Mouse (Mus musculus): ENCODE data around the gene Fads1.
A peak's percentile ranks its signal among the peaks of the same experiment; 100 is the strongest.

Fads1 gene

GRCm38 (mm10) chr19:10208851-10209250 is 26.2 kb downstream of the Fads1 start:
- DNase-seq (ENCODE audit: low read depth, low spot score) = no peak

GRCm38 (mm10) chr19:10210885-10211284 is 28.2 kb downstream of the Fads1 start:
- DNase-seq (ENCODE audit: low read depth, low spot score) = no peak

GRCm38 (mm10) chr19:10213796-10214471 is 31.2 kb downstream of the Fads1 start:
- DNase-seq (ENCODE audit: low read depth, low spot score) = no peak

- no peak for DNase-seq (ENCODE audit: low read depth, low spot score)
These were observed 33.4 kb downstream of the Fads1 start for GRCm38 (mm10) chr19:10216101-10216500.

GRCm38 (mm10) chr19:10219108-10219507 is 36.4 kb downstream of the Fads1 start:
- no peak for DNase-seq (ENCODE audit: low read depth, low spot score)

GRCm38 (mm10) chr19:10219593-10219992 is 36.9 kb downstream of the Fads1 start:
- DNase-seq (ENCODE audit: low read depth, low spot score) = no peak

GRCm38 (mm10) chr19:10221585-10221984 is 38.9 kb downstream of the Fads1 start:
- DNase-seq (ENCODE audit: low read depth, low spot score) = no peak

GRCm38 (mm10) chr19:10222656-10223055 is 40.0 kb downstream of the Fads1 start:
- no peak for DNase-seq (ENCODE audit: low read depth, low spot score)

- no peak for DNase-seq (ENCODE audit: low read depth, low spot score)
These were observed 40.9 kb downstream of the Fads1 start for GRCm38 (mm10) chr19:10223561-10223960.

GRCm38 (mm10) chr19:10224637-10225453 is 42.2 kb downstream of the Fads1 start:
- DNase-seq (ENCODE audit: low read depth, low spot score) = no peak

GRCm38 (mm10) chr19:10225767-10226166 is 43.1 kb downstream of the Fads1 start:
- no peak for DNase-seq (ENCODE audit: low read depth, low spot score)

GRCm38 (mm10) chr19:10231016-10231415 is 48.3 kb downstream of the Fads1 start:
- DNase-seq (ENCODE audit: low read depth, low spot score) = no peak

GRCm38 (mm10) chr19:10231871-10232270 is 49.2 kb downstream of the Fads1 start:
- DNase-seq (ENCODE audit: low read depth, low spot score) = no peak

GRCm38 (mm10) chr19:10232327-10233017 is 49.8 kb downstream of the Fads1 start:
- no peak for DNase-seq (ENCODE audit: low read depth, low spot score)

GRCm38 (mm10) chr19:10235784-10236565 is 53.3 kb downstream of the Fads1 start:
- no peak for DNase-seq (ENCODE audit: low read depth, low spot score)

GRCm38 (mm10) chr19:10238477-10238876 is 55.8 kb downstream of the Fads1 start:
- DNase-seq (ENCODE audit: low read depth, low spot score) = no peak

- no peak for DNase-seq (ENCODE audit: low read depth, low spot score)
These were observed 56.7 kb downstream of the Fads1 start for GRCm38 (mm10) chr19:10239419-10239818.

GRCm38 (mm10) chr19:10239975-10240653 is 57.4 kb downstream of the Fads1 start:
- DNase-seq (ENCODE audit: low read depth, low spot score) = no peak

- peak; percentile 28 for DNase-seq (ENCODE audit: low read depth, low spot score)
These were observed 58.1 kb downstream of the Fads1 start, which contains the start of gene Myrf for GRCm38 (mm10) chr19:10240654-10241305. Gene Myrf, minus strand, starts transcription at chr19:10240748.

GRCm38 (mm10) chr19:10242916-10243315 is 60.2 kb downstream of the Fads1 start:
- DNase-seq (ENCODE audit: low read depth, low spot score) = no peak

Measured in retina, adult 2 months (tissue).